Mouse (Mus musculus) adrenal gland, adult (tissue): Measurements from ENCODE around the gene F2rl1.

Experiments used
- DNase-seq, 2 experiments: peaks; one replicate each; pipeline ENCODE4 v3.0.0; 2022 to 2023; ENCODE audit warnings: low spot score in 1 of 2; ENCODE audit not compliant: inconsistent age in 2 of 2

F2rl1 gene

GRCm38 (mm10) chr13:95524674-95525491, at the start of gene F2rl1:
F2rl1 (minus strand) TSS chr13:95525227.
- peak; percentile 31 to 65 for DNase-seq

DNA sequence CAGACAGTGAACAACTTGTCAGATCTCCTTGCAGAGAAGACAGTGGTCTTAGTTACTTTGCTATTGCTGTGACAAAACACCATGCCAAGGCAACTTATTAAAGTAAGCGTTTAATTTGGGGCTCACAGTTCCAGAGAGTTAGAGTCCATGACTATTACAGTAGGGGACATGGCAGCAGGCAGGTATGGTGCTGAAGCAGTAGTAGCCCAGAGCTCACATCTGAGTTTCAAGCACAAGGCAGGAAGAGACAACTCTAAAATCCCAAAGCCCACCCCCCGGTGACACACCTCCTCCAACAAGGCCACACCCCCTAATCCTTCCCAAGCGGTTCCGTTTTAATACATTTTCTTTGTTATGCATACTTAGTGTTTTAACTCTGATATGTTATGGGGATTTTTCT, 45.9 kb upstream of the F2rl1 start:
- no peak for DNase-seq

- no peak for DNase-seq
These were observed 44.3 kb upstream of the F2rl1 start for GRCm38 (mm10) chr13:95569326-95569725.

GRCm38 (mm10) chr13:95568336-95568735, 43.3 kb upstream of the F2rl1 start:
- no peak for DNase-seq

GRCm38 (mm10) chr13:95566841-95567551, 42.0 kb upstream of the F2rl1 start:
- DNase-seq, result no peak

GRCm38 (mm10) chr13:95563693-95564092, 38.7 kb upstream of the F2rl1 start:
- peak; percentile 68 to 95 for DNase-seq

- DNase-seq, result no peak
These were observed 38.1 kb upstream of the F2rl1 start for GRCm38 (mm10) chr13:95563066-95563610.

- no peak for DNase-seq
These were observed 32.3 kb upstream of the F2rl1 start for GRCm38 (mm10) chr13:95557326-95557725.

DNA sequence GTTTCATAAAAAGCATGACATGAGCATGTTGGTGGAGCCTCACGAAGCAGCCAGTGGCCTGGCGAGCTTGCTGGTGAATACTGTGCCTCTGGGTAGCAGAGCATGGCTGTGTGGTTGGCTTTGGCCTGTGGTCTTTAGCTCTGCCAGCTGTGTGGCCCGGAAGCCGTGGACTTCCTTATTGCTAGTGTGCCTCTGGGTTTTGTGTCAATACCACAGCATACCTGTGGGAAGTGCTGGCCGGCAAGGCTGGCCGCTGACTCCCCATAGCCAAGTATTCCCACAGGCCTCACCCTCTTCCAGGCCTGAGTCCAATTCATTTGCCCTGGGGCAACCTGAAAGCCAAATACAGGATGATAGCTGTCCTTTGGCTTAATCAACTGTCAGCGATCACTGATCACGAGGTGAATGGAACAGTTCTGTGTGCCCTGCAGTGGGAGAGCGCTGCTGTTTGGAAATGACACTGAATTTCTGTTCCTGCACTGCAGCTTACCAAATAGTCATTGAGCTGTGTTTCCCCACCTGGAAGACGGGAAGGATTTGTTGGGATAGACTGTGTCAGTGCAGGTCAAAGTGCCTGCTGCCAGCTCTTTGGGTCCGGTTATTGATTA, 29.0 kb upstream of the F2rl1 start:
- no peak for DNase-seq

GRCm38 (mm10) chr13:95550636-95551370, 25.8 kb upstream of the F2rl1 start:
- DNase-seq, result no peak

- no peak for DNase-seq
These were observed 24.4 kb upstream of the F2rl1 start for GRCm38 (mm10) chr13:95549421-95549820.

- DNase-seq, result no peak
These were observed 23.8 kb upstream of the F2rl1 start for GRCm38 (mm10) chr13:95548856-95549255.

- DNase-seq, result peak in 1 of 2 experiments; percentile 43
These were observed 23.3 kb upstream of the F2rl1 start for GRCm38 (mm10) chr13:95548291-95548789.

DNA sequence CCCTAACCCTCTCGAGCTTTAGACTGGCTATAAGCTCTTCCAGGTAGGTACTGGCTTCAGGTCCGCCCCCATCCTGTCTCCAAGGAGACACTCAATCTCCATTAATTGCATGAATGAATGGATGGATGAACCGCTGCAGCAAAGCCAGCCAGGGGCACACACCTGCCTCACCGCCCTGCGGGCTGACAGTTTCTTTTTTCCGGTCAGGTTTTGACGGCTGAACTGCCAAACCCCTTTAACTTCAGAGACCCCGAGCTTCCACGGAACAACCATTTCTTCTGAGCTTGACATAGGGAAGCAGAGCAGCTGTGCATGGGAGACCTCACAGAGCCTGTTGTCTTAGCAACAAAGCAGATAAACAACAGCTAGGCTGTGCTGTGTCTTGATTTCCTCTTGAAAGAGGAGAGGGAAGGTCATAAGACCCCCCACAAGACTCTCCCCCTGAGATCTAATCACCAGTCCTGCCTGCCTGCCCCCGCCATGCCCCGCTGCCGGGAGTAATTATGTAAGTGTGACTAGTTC, 22.1 kb upstream of the F2rl1 start:
- DNase-seq, result no peak

- DNase-seq, result no peak
These were observed 21.2 kb upstream of the F2rl1 start for GRCm38 (mm10) chr13:95546251-95546650.

DNA sequence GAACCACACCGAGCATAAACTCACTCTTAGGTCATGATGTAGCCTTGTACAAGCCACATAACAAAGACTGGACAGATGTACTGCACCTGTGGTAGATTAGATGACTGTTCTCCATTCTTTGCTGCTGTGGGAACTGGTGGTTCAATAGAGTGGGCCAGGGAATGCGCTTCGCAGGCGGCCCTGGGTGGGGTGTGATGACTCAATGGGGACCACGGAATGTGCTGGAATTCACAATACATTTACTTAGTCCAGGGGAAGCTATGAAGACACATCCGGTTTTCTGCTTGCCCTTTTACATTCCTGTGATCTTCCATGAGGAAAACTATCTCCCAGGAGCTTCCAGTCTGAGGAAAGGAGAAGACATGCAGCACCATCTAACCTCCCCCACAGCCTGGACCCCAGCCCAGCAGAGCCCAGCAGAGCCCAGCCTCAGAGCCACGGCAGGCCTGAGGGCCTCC, 20.7 kb upstream of the F2rl1 start:
- no peak for DNase-seq

DNA sequence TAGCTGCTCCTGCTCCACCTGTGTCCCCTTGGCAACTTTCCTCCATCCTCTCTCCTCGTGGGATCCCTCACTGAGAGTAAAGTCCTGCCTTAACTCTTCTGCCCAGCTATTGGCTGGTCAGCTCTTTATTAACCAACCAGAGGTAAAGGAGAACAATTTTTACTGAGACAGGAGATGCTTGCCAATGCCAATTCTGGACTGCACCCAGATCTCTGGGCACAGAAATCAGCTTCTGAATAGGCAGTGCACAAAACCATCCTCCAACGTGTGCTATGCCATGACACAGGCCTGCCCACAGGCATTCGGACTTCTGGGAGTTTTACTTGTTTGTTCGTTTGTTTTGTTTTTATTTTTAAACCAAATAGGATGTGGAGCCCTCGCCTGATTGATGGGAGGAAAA, 13.0 kb upstream of the F2rl1 start:
- no peak for DNase-seq

DNA sequence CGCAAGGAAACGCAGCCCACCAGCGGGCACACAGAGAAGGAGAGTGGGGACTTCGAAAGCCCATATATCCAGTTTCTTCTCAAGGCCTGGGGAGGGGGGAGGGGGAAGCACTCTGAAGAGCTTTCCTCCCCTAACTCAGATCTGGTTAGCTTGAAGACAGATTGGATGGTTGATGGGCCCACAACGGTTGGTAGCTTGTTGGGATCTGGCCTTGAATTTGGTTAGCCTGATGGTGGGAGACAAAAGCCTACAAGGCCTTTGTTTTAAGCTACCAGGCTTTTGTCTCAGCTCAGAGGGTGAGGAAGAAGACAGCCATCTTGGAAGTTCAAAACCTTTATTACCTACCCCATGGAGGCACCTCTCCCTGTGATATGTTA, 11.1 kb upstream of the F2rl1 start:
- no peak for DNase-seq

DNA sequence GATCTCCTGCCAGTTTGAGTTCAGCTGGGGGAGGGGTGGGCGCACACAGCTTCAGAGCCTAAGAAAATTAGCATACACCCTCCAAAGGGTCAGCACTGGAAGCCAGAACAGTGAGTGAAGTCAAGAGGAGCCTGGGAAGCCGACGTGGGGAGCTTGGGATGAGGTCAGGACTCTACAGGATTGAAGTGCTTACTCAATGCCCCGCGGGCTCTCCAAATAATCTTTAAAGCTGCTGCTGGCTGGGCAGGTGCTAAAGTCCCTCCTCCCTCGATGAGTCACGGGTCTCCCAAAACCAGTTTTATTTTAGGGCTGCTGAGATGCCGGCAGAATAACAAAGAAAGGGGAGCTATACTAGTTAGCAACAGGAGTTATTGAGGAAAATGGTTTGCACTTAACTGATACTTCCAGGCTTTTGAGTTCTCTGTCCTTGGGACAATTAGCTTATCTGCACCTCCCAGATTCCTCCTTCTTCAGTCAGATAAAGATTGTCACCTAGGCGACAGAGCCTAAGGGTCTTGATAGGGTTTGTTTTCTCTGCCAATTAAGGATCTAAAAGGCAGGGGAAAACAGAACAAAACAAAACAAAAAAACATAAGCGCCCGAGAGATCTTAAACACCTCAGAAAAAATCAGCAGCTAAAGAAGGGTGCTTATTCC, 10.6 kb upstream of the F2rl1 start:
- no peak for DNase-seq

DNA sequence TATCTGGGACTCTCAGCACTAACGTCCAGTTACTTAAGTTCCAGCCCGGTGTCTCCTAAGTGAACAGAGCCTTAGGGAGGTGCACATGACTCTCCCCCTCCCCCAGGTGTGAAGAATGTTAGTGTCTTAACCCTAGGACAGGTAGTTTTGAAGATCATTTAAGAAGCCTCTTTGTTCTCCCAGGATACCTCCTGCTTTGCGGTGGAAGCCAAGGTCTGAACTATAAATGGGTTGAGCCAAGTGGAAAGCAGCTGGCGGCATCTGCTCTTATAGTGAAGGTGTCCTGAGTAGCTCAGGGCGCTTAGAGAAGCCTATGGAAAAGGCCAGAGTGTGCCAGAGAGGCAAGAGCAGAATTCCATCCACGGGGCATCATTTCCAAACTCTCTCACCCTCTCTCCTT, 10.0 kb upstream of the F2rl1 start:
- no peak for DNase-seq
